Mouse (Mus musculus): Measurements from ENCODE around the gene Nabp1. TPM values are rescaled to one million over a fixed set of nuclear protein-coding genes. Genes with fewer than 3 reads are reported as not detected.
A peak's percentile ranks its signal among the peaks of the same experiment; 100 is the strongest.
"Not testable (repeated sequence)": the region's sequence is repeated elsewhere in the genome, so short reads cannot be mapped to it uniquely, and the experiment has no call there.

Gene Nabp1
- polyA plus RNA-seq, 1 experiment from 2014 or later: 8.1 TPM

- Histone ChIP-seq H3K4me3 (ENCODE audit: low read length) (no peak overlapping the region), H3K36me3 (ENCODE audit: control insufficient read depth, insufficient read depth, low read length) (no peaks in the 10 kb centered on the region), H3K27ac (ENCODE audit: low read depth, low read length) (no peak overlapping the region), H3K4me1 (ENCODE audit: control insufficient read depth, insufficient read depth, low read depth, low read length) (no peaks in the 10 kb centered on the region), H3K9ac (ENCODE audit: low read depth, low read length) (no peak overlapping the region), H3K27me3 (replicated peaks; ENCODE audit: control insufficient read depth, insufficient read depth, low read length) (no peaks in the 10 kb centered on the region), H3K9me3 (ENCODE audit: control insufficient read depth, low read length) (no peaks in the 10 kb centered on the region), H3K4me2 (ENCODE audit: low read length) (peak overlapping the region; percentile 23)
- 14% methylated on average over 9 of the region's 9 CpGs for WGBS
- peak; percentile 86 for ATAC-seq
Measured at GRCm38 (mm10) chr1:51445854-51446460, 32.3 kb downstream of the Nabp1 start.

GRCm38 (mm10) chr1:51445161-51445853 lies 32.9 kb downstream of the Nabp1 start:
- no peaks in the 10 kb centered on the region for H3K36me3 ChIP-seq (ENCODE audit: control insufficient read depth, insufficient read depth, low read length)
- H3K4me3 ChIP-seq (ENCODE audit: low read length): no peak overlapping the region
- no peaks in the 10 kb centered on the region for H3K9me3 ChIP-seq (ENCODE audit: control insufficient read depth, low read length)
- no peaks in the 10 kb centered on the region for H3K27me3 ChIP-seq (replicated peaks; ENCODE audit: control insufficient read depth, insufficient read depth, low read length)
- 44% methylated on average over 5 of the region's 5 CpGs for WGBS
- no peak overlapping the region for H3K27ac ChIP-seq (ENCODE audit: low read depth, low read length)
- H3K4me2 ChIP-seq (ENCODE audit: low read length): no peak overlapping the region
- H3K4me1 ChIP-seq (ENCODE audit: control insufficient read depth, insufficient read depth, low read depth, low read length): no peaks in the 10 kb centered on the region
- ATAC-seq: 0 out of 2 replicates have a peak, but pooled peaks have one; percentile 17
- H3K9ac ChIP-seq (ENCODE audit: low read depth, low read length): no peak overlapping the region

GRCm38 (mm10) chr1:51429775-51430174 lies 48.5 kb downstream of the Nabp1 start:
- no peak for ATAC-seq
- WGBS: 40% methylated on average over 1 of the region's 1 CpGs
- Histone ChIP-seq H3K4me1 (ENCODE audit: control insufficient read depth, insufficient read depth, low read depth, low read length) (no peaks in the 10 kb centered on the region), H3K4me3 (ENCODE audit: low read length) (no peak overlapping the region), H3K27ac (ENCODE audit: low read depth, low read length) (no peak overlapping the region), H3K27me3 (replicated peaks; ENCODE audit: control insufficient read depth, insufficient read depth, low read length) (no peaks in the 10 kb centered on the region), H3K9ac (ENCODE audit: low read depth, low read length) (no peak overlapping the region), H3K9me3 (ENCODE audit: control insufficient read depth, low read length) (no peaks in the 10 kb centered on the region), H3K36me3 (ENCODE audit: control insufficient read depth, insufficient read depth, low read length) (no peaks in the 10 kb centered on the region), H3K4me2 (ENCODE audit: low read length) (no peak overlapping the region)

- no peak for ATAC-seq
- no peak overlapping the region for H3K9ac ChIP-seq (ENCODE audit: low read depth, low read length)
Measured at GRCm38 (mm10) chr1:51426298-51426697, 51.9 kb downstream of the Nabp1 start.

GRCm38 (mm10) chr1:51421029-51421428 lies 57.2 kb downstream of the Nabp1 start:
- H3K36me3 ChIP-seq (ENCODE audit: control insufficient read depth, insufficient read depth, low read length); H3K9ac ChIP-seq (ENCODE audit: low read depth, low read length); H3K27me3 ChIP-seq (replicated peaks; ENCODE audit: control insufficient read depth, insufficient read depth, low read length); H3K27ac ChIP-seq (ENCODE audit: low read depth, low read length); H3K9me3 ChIP-seq (ENCODE audit: control insufficient read depth, low read length); H3K4me2 ChIP-seq (ENCODE audit: low read length); H3K4me3 ChIP-seq (ENCODE audit: low read length); H3K4me1 ChIP-seq (ENCODE audit: control insufficient read depth, insufficient read depth, low read depth, low read length); ATAC-seq: not testable (repeated sequence)
- 93% methylated on average over 8 of the region's 8 CpGs for WGBS

More at GRCm38 (mm10) chr1:51426298-51426697, 51.9 kb downstream of the Nabp1 start:
- Histone ChIP-seq H3K4me1 (ENCODE audit: control insufficient read depth, insufficient read depth, low read depth, low read length) (no peaks in the 10 kb centered on the region), H3K27me3 (replicated peaks; ENCODE audit: control insufficient read depth, insufficient read depth, low read length) (no peaks in the 10 kb centered on the region), H3K4me3 (ENCODE audit: low read length) (no peak overlapping the region), H3K36me3 (ENCODE audit: control insufficient read depth, insufficient read depth, low read length) (no peaks in the 10 kb centered on the region), H3K27ac (ENCODE audit: low read depth, low read length) (no peak overlapping the region), H3K9me3 (ENCODE audit: control insufficient read depth, low read length) (no peaks in the 10 kb centered on the region), H3K4me2 (ENCODE audit: low read length) (no peak overlapping the region)
- 97% methylated on average over 9 of the region's 9 CpGs for WGBS

- no peaks in the 10 kb centered on the region for H3K36me3 ChIP-seq (ENCODE audit: control insufficient read depth, insufficient read depth, low read length)
- no peaks in the 10 kb centered on the region for H3K27me3 ChIP-seq (replicated peaks; ENCODE audit: control insufficient read depth, insufficient read depth, low read length)
- 32% methylated on average over 5 of the region's 5 CpGs for WGBS
- ATAC-seq: 0 out of 2 replicates have a peak, but pooled peaks have one; percentile 42
- H3K9ac ChIP-seq (ENCODE audit: low read depth, low read length): no peak overlapping the region
- no peak overlapping the region for H3K4me2 ChIP-seq (ENCODE audit: low read length)
- no peak overlapping the region for H3K4me3 ChIP-seq (ENCODE audit: low read length)
- H3K4me1 ChIP-seq (ENCODE audit: control insufficient read depth, insufficient read depth, low read depth, low read length): no peaks in the 10 kb centered on the region
- H3K9me3 ChIP-seq (ENCODE audit: control insufficient read depth, low read length): no peaks in the 10 kb centered on the region
- no peak overlapping the region for H3K27ac ChIP-seq (ENCODE audit: low read depth, low read length)
Measured at GRCm38 (mm10) chr1:51418753-51419152, 59.5 kb downstream of the Nabp1 start.

Other genes starting within 250 kb of the Nabp1 start
- gene Cavin2, start 189.3 kb downstream of the Nabp1 start, polyA plus RNA-seq (2015; fragmentation: Nextera tagmentation; extraction: Ambion mirVana): 10.2 and 13.5 TPM in 2 replicates